Mouse (Mus musculus) heart, embryonic 16.5 days (tissue): ENCODE data around the gene Mrps18b. TPM values are rescaled to one million over a fixed set of nuclear protein-coding genes. Genes with fewer than 3 reads are reported as not detected.
A peak's percentile ranks its signal among the peaks of the same experiment; 100 is the strongest.

Experiments used
- ATAC-seq: fragments of 200-750 bp; cut with Nextera tagmentation; replicated peaks from 2 replicates; pipeline ENCODE4 v1.8.0; 2017; ENCODE audit warnings: moderate number of reproducible peaks; ENCODE audit not compliant: insufficient read depth, low FRiP score; ENCODE audit errors: extremely low read depth
- H3K27ac ChIP-seq: fragments of 300-500 bp; sonication (generic); 2 replicates; pipeline ENCODE4 v1.5.1; 2014; ENCODE audit warnings: mild to moderate bottlenecking, low read length, control low read depth, moderate library complexity
- H3K27me3 ChIP-seq: fragments of 300-500 bp; sonication (generic); 2 replicates; pipeline ENCODE4 v1.6.1; 2014; ENCODE audit warnings: low read length, mixed read lengths; ENCODE audit not compliant: control insufficient read depth, insufficient read depth
- H3K36me3 ChIP-seq: fragments of 300-500 bp; sonication (generic); 2 replicates; pipeline ENCODE4 v1.6.1; 2014; ENCODE audit not compliant: control insufficient read depth, insufficient read depth
- H3K4me1 ChIP-seq: fragments of 300-500 bp; sonication (generic); 2 replicates; pipeline ENCODE4 v1.6.1; 2014; ENCODE audit warnings: low read length, mixed read lengths; ENCODE audit not compliant: control insufficient read depth, insufficient read depth
- H3K4me2 ChIP-seq: fragments of 300-500 bp; sonication (generic); 2 replicates; pipeline ENCODE4 v1.6.1; 2014; ENCODE audit warnings: low read depth, mild to moderate bottlenecking, control low read depth, low read length
- H3K4me3 ChIP-seq: fragments of 300-500 bp; sonication (generic); 2 replicates; pipeline ENCODE4 v1.5.1; 2014; ENCODE audit warnings: mild to moderate bottlenecking, control low read depth, low read length
- H3K9ac ChIP-seq: fragments of 300-500 bp; sonication (generic); 2 replicates; pipeline ENCODE4 v1.6.1; 2014; ENCODE audit warnings: low read length, control low read depth
- H3K9me3 ChIP-seq: fragments of 300-500 bp; sonication (generic); replicated peaks from 2 replicates; pipeline ENCODE4 v1.6.1; 2016; ENCODE audit warnings: low read length; ENCODE audit not compliant: control insufficient read depth
- WGBS: fragments of 180-500 bp; shearing (Covaris S2); extraction: QIAGEN DNeasy Blood & Tissue Kit; methylation state at CpG from one replicate; pipeline ENCODE4 v1.1.7; 2014; 5-methylcytosine and 5-hydroxymethylcytosine counted together
- polyA plus RNA-seq: library from polyadenylated mRNA; unstranded; fragments of >200 nt; fragmentation: Nextera tagmentation; extraction: Ambion mirVana; gene quantifications from 2 replicates; pipeline ENCODE4 v1.2.1, GENCODE M21; 2015

Gene Mrps18b
- polyA plus RNA-seq, 1 experiment from 2014 or later = 70.1 TPM

DNA sequence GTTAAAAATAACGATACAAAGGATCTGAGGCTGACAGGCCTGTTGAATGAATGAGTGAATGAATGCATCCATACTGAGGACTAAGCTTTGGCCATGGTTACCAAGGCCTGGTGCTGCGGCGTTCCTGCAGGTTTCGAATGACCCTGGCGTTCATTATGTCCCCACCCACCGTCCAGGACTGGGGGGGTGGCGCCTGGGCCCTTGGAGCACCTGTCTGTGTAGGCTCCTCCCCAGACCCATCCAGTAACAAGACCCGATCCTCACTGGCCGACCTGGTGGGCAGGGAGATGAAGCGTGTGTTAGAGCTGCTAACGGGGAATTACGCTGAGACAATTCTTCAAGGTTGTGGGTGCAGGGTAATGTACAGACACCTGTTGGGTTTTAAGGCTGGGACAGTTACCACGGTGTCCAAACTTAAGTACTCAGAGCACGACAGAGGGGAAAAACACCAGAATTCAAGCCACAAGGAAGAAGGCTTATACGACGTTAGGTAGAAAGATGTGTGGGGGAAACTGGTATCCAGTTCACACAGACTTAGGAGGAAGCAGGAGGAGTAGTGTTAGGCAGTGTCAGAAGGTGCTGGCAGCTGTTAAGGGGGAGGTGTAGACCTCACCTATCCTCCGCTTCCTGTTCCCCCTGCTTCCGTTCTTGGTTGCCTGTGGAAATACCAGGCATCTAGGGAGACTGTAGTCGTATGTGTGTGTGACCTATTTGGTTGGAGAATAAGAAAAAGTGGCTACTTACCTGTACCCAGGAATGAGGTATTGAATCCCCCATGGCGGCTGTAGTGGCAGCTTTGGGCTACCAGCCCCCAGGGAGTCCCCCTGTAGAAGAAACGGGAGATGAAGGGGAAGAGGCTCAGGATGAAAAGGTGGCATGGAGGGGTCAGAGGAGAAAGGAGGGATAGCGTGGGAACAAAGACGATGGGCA lies 18.3 kb downstream of the Mrps18b start:
- H3K36me3 ChIP-seq = peaks cover 12% of the 10 kb centered on the region
- H3K9ac ChIP-seq = peak overlapping the region; percentile 90
- H3K27me3 ChIP-seq = no peaks in the 10 kb centered on the region
- H3K4me1 ChIP-seq = peaks cover 16% of the 10 kb centered on the region
- H3K4me3 ChIP-seq = peak overlapping the region; percentile 91
- no peak for ATAC-seq
- H3K9me3 ChIP-seq = no peaks in the 10 kb centered on the region
- peak overlapping the region; percentile 54 for H3K27ac ChIP-seq
- H3K4me2 ChIP-seq = peak overlapping the region; percentile 57
- 41% methylated on average over 23 of the region's 23 CpGs for WGBS

DNA sequence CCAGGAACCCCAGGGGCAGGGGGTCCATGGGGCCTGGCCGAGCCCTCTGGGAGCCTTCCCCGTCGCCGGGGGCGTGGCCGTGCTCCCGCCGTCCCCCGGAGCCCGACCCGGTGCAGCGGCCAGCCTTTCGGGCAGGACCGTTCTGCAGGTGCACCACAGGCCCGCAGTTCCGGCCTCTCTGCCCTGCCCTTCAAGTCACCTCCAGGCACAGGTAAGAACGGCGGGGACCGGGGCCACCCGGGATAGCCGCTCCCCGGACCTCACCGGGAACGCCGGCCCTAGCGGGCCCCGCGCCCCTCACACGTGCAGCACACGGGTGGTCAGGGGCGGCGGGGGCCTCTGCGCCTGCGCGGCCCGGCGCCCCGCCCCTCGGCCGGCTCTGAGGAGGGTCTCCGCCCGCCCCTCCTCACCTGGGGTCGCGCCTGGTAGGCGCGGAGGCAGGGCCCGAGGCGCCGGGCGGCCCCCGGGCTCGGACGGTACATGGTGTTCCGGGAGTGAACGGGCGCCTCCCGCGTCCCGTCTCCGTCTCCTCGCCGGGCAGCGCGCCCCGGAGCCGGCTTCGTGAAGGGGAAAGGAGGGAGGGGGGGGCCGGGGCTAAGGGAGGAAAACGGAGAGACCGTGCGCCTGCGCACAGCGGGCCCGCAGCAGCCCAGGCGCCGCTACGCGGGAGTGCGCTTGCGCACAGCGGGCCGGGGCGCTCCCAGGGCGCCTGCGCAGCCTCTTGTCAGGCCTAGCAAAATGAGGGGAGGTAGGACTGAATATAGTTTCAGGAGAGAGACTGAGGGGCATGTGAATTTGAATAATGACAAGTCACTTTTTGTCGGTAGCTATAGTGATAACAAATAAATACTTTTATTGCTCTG lies 19.2 kb downstream of the Mrps18b start, which contains the start of gene 2310061I04Rik:
Gene 2310061I04Rik, minus strand, starts transcription at position 651 of the 863 bp plus-strand sequence.
- no peaks in the 10 kb centered on the region for H3K9me3 ChIP-seq
- WGBS = under 1% methylated on average over 79 of the region's 86 CpGs
- peak; percentile 96 for ATAC-seq
- H3K27ac ChIP-seq = peak within 1 kb of the TSS; percentile 87
- peak within 1 kb of the TSS; percentile 91 for H3K4me3 ChIP-seq
- peak within 1 kb of the TSS; percentile 90 for H3K4me2 ChIP-seq
- peaks cover 11% of the 10 kb centered on the region; the same call in 1 of the 2 replicates for H3K4me1 ChIP-seq
- peaks cover 19% of the 10 kb centered on the region for H3K36me3 ChIP-seq
- no peaks in the 10 kb centered on the region for H3K27me3 ChIP-seq
- peak within 1 kb of the TSS; percentile 90 for H3K9ac ChIP-seq

DNA sequence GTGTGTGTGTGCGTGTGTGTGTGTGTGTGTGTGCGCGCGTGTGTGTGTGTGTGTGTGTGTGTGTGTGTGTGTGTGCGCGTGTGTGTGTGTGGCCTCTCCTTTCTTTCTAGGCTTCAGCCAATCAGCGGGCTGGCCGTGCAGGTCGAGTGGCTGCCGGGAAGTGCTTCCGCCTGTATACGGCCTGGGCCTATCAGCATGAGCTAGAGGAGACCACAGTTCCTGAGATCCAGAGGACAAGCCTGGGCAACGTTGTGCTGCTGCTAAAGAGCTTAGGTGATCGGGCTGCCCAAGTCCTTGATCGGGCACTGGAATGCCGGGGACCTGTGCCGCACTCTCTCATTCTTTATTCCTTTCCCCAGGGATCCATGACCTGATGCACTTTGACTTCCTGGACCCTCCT lies 28.5 kb downstream of the Mrps18b start:
- Histone ChIP-seq H3K4me2 (no peak overlapping the region), H3K4me1 (no peaks in the 10 kb centered on the region), H3K27me3 (no peaks in the 10 kb centered on the region), H3K36me3 (peaks cover 72% of the 10 kb centered on the region), H3K9ac (no peak overlapping the region), H3K27ac (no peak overlapping the region), H3K9me3 (no peaks in the 10 kb centered on the region), H3K4me3 (no peak overlapping the region)
- WGBS = 71% methylated on average over 17 of the region's 17 CpGs
- no peak for ATAC-seq

- 95% methylated on average over 14 of the region's 14 CpGs for WGBS
- Histone ChIP-seq H3K4me2 (no peak overlapping the region), H3K27me3 (no peaks in the 10 kb centered on the region), H3K27ac (no peak overlapping the region), H3K9ac (no peak overlapping the region), H3K36me3 (peaks cover 44% of the 10 kb centered on the region), H3K4me3 (no peak overlapping the region), H3K4me1 (peaks cover 7% of the 10 kb centered on the region), H3K9me3 (no peaks in the 10 kb centered on the region)
- no peak for ATAC-seq
Measured at GRCm38 (mm10) chr17:35883777-35884176, 32.4 kb downstream of the Mrps18b start.

DNA sequence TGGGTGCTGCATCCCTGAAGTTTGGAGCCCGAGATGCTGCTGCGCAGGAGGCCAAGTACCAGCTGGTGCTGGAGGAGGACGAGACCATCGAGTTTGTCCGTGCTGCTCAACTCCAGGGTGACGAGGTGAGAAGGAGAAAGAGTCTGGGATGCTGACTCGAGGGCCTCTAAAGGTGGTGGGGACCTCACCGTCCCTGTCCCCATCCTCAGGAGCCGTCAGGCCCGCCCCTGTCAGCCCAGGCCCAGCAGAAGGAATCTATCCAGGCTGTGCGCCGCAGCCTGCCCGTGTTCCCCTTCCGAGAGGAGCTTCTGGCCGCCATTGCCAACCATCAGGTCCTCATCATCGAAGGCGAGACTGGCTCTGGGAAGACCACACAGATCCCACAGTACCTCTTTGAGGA lies 33.3 kb downstream of the Mrps18b start:
- peaks cover 36% of the 10 kb centered on the region for H3K36me3 ChIP-seq
- peaks cover 7% of the 10 kb centered on the region for H3K4me1 ChIP-seq
- H3K27me3 ChIP-seq = no peaks in the 10 kb centered on the region
- H3K9ac ChIP-seq = no peak overlapping the region
- H3K4me2 ChIP-seq = no peak overlapping the region
- no peak overlapping the region for H3K4me3 ChIP-seq
- H3K9me3 ChIP-seq = no peaks in the 10 kb centered on the region
- ATAC-seq = no peak
- H3K27ac ChIP-seq = no peak overlapping the region
- 91% methylated on average over 17 of the region's 17 CpGs for WGBS

DNA sequence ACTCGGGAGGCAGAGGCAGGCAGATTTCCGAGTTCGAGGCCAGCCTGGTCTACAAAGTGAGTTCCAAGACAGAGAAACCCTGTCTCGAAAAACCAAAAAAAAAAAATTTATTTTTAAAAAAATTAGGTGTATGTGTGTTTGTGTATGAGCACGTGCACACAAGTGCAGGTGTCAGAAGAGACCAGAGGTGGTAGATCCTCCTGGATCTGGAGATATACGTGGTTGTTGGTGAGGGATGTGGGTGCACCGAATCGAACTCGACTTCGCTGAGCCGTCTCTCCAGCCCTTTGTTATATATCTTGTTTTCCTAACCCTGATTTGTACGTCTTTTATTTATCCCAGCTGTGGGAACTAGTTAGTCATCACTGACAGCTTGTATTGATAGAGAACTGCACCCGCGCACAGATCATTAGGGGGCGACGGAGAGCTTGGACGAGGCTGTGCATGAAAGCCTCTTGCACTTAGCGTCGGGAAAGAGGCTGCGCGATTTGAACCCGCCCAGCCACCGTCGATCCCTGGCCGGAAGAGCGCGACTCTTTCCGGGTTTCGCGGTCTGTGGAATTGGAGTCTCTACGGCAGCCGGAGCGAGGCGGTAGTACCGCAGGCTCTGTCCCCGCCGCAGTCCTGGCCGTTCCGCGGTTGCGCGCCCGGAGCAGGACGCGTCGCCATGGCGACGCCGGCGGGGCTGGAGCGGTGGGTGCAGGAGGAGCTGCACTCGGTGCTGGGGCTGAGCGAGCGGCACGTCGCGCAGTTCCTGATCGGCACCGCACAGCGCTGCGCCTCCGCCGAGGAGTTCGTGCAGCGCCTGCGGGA lies 36.7 kb downstream of the Mrps18b start, which contains the start of gene Dhx16:
Gene Dhx16, plus strand, starts transcription at position 575 of the 813 bp plus-strand sequence.
- H3K9me3 ChIP-seq = no peaks in the 10 kb centered on the region
- WGBS = 6% methylated on average over 66 of the region's 66 CpGs
- no peaks in the 10 kb centered on the region for H3K27me3 ChIP-seq
- H3K4me1 ChIP-seq = peaks cover 7% of the 10 kb centered on the region
- H3K27ac ChIP-seq = peak within 1 kb of the TSS; percentile 62
- peak within 1 kb of the TSS; percentile 97 for H3K4me3 ChIP-seq
- H3K9ac ChIP-seq = peak within 1 kb of the TSS; percentile 89
- H3K4me2 ChIP-seq = peak within 1 kb of the TSS; percentile 87
- peaks cover 33% of the 10 kb centered on the region for H3K36me3 ChIP-seq
- peak; percentile 93 for ATAC-seq

GRCm38 (mm10) chr17:35874721-35875120 lies 41.5 kb downstream of the Mrps18b start:
- peaks cover 18% of the 10 kb centered on the region for H3K36me3 ChIP-seq
- peaks cover 24% of the 10 kb centered on the region for H3K4me1 ChIP-seq
- ATAC-seq = no peak
- H3K27me3 ChIP-seq = no peaks in the 10 kb centered on the region
- no peak overlapping the region for H3K4me3 ChIP-seq
- WGBS = 76% methylated on average over 6 of the region's 6 CpGs
- no peak overlapping the region for H3K27ac ChIP-seq
- H3K9me3 ChIP-seq = peaks cover 3% of the 10 kb centered on the region; the same call in 1 of the 2 replicates
- H3K4me2 ChIP-seq = no peak overlapping the region
- no peak overlapping the region for H3K9ac ChIP-seq
